Mouse (Mus musculus) heart, adult 10 weeks (tissue): ENCODE results near the gene Zfp36l2. TPM values are rescaled to one million over a fixed set of nuclear protein-coding genes. Genes with fewer than 3 reads are reported as not detected.

Experiments
- polyA plus RNA-seq: library from polyadenylated mRNA; stranded (reverse); fragments of 350-450 nt; fragmentation: Illumina TruSeq; extraction: RNeasy Lipid Tissue Mini Kit (QIAGEN cat#74804); gene quantifications from one replicate; pipeline ENCODE4 v1.2.3, GENCODE M21; 2014; ENCODE audit warnings: low read depth, low replicate concordance

Zfp36l2 gene
- 17.0 TPM for polyA plus RNA-seq

DNA sequence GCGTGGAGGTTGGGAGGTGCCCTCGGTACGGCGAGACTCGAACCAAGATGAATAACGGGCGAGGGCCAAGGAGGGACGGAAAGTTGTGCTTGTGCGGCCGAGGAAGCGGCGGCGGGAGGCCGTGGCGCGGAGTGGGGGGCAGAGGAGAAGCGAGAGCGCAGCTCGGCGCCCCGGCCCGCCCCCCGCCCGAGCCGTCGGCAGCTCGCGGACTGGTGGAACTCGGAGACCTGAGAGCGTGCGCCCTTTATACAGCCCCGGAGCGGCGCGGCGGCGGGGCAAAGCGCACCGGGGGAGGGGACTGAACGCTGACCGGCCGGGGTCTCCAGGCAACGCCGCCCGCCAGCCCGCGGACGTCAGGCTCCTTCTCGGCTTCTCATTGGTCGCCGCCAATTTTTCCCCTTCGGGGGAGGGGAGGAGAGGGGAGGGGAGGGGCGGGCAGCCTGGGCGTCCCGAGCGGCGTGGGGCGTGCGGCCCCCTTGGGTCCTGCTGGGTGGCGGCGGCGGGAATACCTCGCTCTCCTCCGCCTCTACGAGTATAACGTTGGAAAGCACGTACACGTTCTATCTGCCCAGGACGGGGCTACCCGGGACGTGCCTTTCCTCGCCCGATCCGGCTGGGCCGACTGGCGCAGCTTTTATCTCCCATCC, at the start of gene Zfp36l2:
Zfp36l2 (minus strand) TSS at position 221 of the 647 bp plus-strand sequence.

